Mouse (Mus musculus) fibroblast of lung, adult 2 months (primary cell): ENCODE results near the gene Ltf.

ENCODE experiments used
- DNase-seq: peaks from one replicate; pipeline ENCODE4 v3.0.0-alpha.2; 2011; ENCODE audit warnings: low read depth

The Ltf gene

DNA sequence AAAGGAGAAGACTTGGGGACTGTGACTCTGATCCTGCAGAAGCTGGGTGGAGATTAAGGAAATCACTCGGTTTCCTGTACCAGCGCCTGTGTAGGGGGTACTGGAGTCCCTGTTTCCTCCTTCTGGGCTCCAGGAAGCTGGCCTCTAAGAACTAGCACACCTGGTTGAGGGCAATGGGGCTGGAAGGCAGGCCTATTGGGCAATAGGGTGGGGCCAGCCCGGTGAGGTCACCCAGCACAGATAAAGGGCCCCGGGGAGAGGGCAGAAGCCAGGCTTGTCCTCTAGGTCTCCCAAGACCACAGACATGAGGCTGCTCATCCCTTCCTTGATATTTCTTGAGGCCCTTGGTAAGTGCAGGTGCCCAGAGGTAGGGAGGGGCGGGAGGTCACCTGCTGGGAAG lies at the start of gene Ltf:
TSS of gene Ltf (plus strand) at position 250 of the 400 bp plus-strand sequence.
- no peak for DNase-seq

DNA sequence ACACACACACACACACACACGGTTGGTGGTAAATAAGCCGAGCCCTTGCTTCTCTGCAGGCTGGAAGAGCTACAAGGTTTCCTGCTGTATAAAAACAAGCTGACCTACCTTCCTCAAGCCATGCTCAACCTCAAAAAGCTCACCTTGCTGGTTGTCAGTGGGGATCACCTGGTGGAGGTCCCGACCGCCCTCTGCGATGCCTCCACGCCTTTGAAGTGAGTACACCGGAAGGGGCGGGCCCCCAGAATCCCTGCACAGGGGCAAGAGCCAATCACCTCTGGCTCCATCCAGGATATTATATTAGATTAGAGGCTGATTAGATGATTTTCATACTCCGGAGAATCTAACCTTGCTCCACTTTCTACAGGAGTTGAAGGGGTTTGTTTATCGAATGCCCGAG lies 39.7 kb upstream of the Ltf start:
- no peak for DNase-seq

DNA sequence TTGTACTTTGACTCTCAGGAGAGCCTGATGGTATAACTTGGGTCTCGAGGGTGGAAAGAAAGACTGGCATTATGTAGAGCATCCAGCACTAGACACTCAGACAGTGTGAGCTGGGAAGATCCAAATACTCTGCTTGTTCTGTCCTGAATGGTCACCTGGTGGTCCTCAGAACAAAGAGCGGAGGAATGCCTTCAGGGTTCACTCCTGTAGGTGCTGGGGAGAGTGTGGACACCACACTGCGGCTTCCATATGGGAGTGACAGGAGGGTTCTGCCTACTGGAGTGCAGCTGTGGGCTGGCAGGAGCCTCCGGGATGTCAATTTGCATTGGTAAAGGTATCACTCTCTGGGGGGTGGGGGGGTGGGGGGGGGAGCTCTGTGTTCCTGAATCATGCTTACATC lies 36.7 kb upstream of the Ltf start:
- no peak for DNase-seq

DNA sequence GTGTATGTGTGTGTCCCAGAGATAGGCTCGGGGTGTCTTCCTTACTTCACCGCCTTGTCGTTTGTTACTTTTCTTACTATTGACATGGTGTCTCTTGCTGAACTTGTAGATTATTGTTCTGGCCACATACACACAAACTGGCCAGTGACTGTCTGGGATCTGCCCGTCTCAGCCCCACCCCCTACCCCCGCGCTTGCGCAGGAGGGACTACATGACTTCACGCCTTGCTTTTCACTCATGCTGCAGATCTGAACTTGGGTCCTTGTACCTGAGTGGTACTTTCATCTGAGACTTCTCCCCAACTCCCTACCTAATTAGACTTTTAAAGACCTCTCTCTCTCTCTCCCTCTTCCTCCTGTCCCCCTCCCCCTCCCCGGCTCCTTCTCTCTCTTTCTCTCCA lies 35.0 kb upstream of the Ltf start:
- DNase-seq = no peak

DNA sequence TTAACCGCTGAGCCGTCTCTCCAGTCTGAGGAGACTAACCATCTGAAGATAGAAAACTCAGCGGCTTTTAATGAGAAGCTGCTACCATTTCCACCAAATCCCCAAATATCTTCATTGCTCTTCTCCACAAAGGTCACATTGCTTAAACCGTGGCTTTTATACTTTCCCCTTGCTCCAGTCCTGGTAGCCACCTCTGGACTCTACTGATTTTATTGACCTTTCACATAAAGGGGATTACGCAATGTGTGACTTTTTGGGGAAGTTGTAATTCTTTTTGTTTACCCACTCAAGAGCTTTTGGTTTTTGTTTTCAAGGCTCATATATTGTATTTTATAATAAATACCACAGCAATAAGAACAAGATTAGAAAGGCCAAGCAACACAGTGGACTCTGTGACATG lies 33.5 kb upstream of the Ltf start:
- DNase-seq = no peak

DNA sequence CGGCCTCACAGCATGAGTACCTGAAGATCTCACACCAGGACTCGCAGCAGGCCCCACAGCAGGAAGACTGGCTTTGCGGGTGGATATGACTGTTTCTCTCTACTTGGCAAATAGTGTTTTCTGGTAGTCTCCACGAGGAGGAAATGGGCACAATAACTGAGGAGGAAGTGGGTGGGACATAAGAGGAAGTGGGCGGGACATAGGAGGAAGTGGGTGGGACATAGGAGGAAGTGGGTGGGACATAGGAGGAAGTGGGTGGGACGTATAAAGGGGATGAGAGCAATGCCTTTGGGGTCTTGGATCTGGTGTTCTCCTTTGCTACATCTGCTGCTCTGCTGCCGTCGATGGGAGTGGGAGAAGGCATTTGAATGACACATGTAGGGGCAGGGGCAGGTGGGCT lies 33.1 kb upstream of the Ltf start:
- DNase-seq = no peak

DNA sequence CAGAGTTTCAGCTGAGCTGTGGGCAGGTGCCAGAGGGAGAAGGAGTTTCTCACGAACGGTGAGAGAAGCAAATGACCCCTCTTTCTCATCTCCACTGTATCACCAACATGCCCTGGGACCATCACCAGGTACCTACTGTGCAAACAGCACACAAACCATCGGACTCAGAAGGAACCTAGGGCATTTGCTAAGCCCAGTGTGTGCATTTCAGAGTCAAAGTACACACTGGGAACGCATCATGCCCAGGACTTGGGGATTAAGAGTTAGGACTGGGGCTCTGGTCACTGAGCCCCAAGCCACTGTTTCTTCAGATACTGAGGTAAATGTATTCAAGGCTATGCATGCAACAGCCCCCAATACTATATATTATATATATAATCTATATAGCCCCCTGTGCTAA lies 31.7 kb upstream of the Ltf start:
- no peak for DNase-seq

DNA sequence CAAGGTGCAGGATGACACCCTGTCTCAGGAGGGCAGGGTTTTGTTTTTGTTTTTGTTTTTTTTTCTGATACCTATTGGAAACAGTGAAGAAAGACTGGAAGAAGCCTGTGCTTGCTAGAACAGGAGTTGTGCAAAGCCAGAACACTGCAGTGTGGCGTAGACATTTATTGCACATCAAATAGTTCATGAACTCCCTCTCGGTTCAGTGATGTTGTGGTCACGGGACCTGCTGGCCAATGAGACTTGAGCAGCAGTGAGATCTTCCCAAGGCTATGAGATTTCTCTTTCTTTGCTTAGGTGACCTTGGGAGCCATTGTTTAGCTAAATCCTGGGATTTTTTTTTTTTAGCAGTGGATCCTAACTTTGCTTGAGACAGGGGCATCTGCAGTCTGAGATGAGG lies 31.0 kb upstream of the Ltf start:
- DNase-seq = no peak

DNA sequence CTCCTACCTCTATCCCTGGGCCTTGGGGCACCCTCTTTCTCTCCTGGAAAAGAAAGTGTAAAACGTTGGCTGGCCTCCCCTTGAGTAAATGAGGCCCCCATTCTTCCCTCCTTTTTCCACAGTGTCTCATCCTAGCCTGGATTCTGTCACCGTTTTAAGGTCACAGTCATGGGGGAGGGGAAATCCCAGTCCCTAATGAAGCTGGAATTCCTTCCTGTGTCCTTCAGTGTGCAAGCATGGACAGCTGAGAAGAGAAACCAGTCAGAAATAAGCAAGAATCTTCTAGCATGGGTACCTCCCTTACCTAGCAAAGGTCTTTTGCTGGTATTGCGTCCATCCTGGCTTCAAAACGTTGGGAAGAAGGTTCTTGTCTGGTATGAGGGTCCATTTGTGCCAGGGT lies 29.9 kb upstream of the Ltf start:
- no peak for DNase-seq

DNA sequence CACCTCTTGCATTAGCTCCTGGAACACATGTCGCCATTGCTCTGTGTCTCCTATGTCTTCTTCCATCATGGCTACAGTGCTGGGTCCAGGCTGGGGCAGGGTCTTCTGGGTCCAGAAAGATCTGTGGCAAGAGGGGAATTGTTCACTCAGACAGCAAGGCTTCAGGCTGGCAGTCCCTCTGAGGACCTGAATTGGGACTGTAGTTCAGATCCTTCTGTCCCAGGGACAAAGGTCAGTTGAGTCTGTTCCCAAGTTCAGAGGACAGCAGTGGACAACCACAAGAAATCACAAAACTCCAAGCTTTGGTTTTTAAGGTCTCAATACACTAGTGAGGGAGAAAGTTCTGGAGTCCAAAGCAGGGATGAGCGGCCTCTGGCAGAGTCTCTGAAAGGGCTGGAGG lies 29.5 kb upstream of the Ltf start:
- no peak for DNase-seq

DNA sequence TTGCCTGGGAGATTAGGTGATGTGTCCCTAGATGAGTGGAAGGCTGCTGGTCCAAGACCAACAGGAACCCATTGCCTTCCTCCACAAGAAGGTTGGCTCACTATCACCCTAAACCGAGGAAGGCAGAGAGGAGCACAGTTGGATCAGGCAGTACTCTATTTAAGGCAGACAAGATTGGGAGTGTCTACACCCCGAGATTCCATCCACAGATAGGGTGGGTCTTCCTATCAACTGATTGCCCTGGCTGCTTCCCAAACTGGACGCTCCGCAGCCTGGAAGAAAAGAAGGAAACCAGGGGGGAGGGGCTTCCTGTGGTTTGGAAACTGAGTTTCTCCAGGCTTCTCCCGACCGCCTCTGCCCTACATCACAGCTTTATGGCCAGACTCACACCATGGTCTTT lies 28.9 kb upstream of the Ltf start, which contains the start of gene Rtp3:
TSS of gene Rtp3 (minus strand) at position 380 of the 400 bp plus-strand sequence.
- DNase-seq = no peak

DNA sequence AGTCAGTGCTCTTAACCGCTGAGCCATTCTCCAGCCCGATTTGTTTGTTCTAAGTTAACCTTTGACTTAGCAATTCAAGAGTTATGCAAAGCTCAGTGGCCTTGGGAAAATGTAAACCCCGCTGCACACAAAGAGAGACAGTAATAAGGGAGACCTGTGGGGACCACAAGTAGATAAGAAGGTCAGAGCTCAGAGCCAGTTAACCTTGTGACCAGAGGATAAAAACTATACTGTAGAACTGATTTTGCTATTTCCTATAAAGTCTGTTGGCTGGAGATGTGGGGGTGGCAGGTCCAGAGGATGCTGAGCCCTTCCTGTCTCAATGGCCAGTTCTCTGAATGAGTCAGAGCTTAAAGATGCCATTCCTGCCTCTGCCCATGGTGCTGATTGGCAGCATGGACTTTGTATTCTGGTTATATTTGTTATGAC lies 25.8 kb upstream of the Ltf start:
- no peak for DNase-seq

DNA sequence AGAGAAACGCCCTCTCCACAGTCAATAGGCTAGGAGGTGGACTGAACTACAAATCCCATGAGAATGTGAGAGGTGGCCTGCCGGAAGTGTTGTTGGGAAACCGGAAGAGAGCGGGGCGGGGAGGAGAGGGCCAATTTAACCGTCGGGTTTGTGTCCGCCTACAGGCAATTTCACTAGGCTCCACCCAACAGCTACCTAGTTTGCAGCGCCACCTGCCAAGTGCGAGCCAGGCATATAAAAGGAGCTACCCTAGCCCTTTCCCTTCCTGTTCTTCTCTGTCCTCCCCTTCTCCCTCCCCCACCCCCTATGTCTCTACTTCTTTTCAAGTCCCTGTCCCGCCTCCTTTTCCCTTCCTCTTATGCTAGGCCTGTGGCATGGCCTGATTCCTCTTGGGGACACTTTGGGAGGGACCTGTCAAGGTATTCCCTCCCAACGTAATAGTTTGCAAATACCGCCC lies 24.3 kb upstream of the Ltf start:
- no peak for DNase-seq

DNA sequence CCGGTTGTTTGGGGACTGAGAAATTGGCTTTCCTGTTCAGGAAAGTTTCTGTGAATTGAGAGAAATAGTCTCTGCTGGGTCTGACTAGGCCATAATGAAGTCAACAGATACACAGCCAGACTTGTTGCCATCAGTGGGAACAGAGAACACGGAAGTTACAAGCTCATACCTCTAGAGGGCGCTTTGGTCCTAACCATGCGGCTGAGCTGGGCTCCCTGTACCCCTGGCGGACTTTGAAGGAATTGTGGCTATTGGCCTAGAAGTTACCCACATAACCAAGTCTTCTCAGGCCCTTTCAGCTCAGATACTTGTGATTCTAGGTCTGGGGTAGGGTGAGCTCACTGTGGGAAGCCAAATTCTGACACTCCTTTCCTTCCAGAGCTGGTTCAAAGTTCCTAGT lies 21.8 kb upstream of the Ltf start:
- DNase-seq = peak; percentile 63

DNA sequence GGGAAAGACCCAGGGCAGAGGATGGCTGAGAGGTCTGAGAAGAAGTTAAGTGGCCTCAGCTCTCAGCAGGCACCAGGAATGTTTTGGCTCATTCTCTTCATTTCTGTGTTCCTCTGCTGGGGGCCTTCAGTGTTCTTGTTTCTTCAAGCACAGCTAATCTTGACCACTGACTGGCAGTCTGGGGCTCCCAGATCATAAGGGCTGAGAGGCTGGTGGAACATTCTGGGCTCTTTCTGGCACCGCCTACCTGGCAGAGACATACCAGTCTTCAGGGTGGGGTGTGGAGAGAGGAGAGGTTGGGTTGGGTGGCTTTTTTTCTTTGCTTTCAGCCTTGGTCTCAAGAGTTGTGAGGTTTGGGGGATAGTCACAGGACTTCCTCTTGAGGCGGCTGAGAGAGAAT lies 20.0 kb upstream of the Ltf start:
- DNase-seq = no peak

DNA sequence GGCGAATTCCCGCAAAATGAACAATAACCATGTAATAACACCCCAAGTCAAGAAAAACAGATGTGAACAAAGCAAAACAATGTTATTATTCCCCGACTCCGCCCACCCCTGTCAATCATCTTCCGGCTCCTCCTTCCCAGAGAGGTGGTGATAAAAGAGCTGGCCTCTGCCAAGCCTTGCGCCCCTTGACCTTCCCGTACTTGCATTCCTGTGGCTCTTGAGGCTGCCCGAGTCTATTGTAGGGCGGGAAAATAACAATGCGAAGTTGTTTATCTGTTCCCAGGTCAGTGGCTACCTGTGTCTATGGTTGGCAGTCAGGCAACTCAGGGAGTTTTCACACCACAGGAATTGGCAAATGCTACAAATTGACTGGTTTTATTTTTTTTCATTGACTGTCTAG lies 19.2 kb upstream of the Ltf start:
- DNase-seq = peak; percentile 36

DNA sequence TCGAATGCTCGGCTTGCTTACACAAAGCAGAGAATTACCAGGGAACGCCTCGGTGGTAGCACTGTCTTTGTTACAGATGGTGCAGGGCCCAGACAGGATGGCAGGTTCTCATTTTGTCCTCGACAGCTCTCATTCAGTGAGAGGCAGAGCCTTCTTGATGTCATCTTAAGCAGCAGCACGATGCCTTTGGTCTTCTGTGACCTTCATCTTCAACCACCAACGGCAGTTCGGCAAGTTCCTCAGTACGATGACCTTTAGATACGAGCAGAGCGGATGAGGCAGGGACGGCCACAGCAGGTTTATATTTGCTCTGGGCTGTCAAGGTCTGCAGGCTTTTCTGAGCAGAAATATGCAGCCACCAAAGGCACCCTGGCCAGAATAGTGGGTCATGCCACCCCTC lies 17.4 kb upstream of the Ltf start:
- DNase-seq = no peak

DNA sequence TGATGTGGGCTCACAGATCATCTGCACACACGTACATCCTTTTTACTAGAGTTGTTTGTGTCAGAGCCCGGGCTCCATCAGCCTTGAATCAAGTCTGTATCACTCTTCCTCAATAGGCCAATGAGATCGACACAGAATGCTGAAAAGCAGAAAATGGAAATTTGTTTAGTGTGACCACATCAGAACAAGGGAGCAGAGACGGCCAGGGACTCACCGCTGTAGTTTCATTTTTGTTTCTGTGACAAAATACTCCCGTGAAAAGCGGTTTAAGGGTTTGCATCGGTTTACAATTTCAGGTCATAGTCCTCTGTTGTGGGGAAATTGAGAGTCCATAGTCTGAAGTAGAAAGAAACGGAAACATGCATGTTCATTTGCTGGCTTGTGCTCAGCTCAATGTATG lies 15.8 kb upstream of the Ltf start:
- DNase-seq = no peak

DNA sequence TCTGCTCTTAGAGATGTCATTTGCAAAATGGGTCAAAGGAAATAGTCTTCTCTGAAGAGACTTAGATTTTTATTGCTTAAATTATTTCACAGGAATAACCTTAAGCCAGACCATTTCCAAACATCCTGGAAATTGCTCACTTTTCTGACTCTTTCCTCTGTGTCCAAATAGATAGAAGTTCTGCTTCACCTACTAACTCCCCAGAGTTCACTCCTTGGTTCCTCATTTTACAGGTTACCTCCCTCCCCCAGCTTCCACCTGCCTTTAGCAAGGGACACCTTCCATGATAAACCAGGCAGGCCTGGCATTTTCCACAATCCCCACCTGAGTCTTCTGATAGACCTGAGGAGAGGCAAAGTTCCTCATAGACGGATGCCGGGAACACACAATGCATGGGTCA lies 12.5 kb upstream of the Ltf start:
- no peak for DNase-seq

DNA sequence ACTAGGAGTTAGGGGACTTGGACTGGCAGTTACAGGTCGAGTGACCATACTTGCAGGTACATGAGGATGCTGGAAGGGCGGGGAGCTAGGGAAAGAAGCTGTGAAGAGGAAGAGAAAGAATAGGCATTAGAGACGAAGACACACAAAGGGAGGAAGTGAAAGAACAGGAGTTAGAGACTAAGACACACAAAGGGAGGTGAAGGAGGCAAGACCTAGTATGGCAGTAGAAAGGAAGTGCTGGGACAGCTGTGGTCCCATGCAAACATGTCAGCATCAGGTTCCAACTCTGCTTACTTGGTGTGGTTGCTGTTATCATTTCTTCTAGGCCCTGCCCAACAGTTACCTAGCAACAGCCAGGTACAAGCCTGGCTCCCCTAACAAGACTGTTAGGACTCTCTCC lies 9.3 kb upstream of the Ltf start:
- DNase-seq = no peak

DNA sequence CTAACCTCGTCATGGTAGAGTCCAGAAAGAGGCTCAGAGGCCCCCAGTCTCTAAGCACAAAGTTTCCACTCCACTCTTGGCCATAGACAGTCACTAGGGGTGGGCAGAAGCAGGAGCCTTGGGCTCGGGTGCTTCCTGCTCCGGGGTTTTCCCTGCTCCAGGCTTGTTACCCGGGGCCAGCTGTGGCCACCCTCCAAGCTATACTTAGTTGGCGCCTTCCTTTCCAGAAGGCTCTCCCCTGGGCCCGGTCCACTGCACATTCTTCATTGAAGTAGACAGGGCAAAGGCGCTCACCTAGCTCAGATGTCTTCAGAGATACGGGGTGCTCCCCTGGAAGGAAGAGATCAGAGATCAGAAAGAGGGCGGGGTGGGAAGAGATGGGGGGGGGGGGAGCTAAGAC lies 7.5 kb upstream of the Ltf start:
- DNase-seq = no peak

DNA sequence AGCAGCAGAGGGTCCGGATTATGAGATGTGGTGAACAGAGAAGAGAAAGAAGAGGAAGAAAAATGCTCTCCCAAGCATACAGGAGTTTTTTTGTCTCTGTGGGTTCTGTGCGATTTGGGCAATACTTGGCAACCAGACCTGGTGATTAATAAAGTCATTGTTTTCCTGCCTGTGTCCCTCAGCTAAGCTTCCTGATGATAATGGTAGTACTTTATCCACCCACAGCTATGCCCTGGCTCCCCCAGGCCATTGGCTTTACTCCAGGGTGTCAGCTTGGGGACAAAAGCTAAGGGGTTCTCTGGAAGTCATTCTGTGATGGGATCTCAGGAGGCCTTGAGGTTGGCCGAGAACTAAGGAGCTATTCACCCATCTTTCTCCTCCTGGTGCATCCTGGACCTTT lies 7.0 kb upstream of the Ltf start:
- DNase-seq = no peak

DNA sequence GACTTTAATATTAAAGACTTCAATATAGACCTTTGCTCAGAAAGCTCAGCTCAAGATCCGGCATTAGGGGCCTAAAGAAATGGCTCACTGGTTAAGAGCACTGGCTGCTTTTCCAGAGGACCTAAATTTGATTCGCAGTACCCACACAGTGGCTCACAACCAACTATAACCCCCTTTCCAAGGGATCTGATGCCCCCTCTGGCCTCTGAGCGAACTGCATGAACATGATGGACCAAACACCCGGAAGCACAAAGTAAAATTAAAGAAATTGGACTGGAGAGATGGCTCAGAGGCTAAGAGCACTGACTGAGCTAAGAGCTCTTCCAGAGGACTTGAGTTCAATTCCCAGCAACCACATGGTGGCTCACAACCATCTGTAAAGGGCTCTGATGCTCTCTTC lies 3.4 kb upstream of the Ltf start:
- DNase-seq = no peak

DNA sequence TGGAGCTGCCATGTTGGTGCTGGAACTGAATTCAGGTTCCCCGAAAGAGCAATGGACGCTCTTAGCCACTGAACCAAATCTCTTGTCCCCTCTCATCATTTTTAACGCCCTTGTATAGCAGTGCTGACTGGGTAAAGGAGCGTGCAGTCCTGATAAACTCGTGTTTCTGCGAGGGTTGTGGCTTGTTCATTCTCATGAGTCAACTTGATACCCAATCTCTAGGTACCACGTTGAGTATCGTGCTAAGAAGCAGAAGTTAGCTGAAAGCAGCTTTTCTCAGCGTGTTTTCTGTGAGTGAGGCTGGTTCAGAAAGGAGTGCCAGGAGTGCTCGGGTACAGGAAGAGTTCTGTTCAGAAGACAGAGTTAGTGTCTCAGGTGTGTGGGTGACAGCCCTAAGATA lies 7.7 kb downstream of the Ltf start:
- no peak for DNase-seq

DNA sequence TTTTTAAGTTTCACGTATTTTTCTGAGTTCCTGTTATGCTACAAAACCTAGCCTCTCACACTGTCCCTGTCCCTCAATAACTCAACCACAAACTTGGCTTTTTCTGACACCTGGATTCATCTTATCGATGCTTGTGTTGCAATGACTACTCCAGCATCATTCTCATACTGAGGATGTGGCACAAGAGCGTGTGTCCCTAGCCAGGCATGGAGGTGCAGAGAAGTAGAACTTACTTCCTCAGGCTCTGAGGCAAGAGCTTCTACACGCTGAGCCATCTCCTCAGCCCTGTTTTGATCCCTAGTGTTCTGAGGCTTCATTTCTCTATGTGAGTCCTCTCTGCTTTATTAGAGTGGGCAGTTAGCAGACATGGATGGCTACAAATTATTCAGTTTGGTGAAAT lies 14.6 kb downstream of the Ltf start:
- no peak for DNase-seq
